Mouse (Mus musculus): ENCODE data around the gene Dpy19l3. TPM values are rescaled to one million over a fixed set of nuclear protein-coding genes. Genes with fewer than 3 reads are reported as not detected.

Dpy19l3 gene
- total RNA-seq, 2 experiments from 2014 or later: 48.2 to 62.0 TPM

- DNase-seq: no peak
Measured at GRCm38 (mm10) chr7:35688276-35688675, 66.0 kb downstream of the Dpy19l3 start.

GRCm38 (mm10) chr7:35687229-35687628, 67.0 kb downstream of the Dpy19l3 start:
- DNase-seq: peak; percentile 58 to 61

GRCm38 (mm10) chr7:35686756-35687155, 67.5 kb downstream of the Dpy19l3 start:
- DNase-seq: peak; percentile 73 to 82

GRCm38 (mm10) chr7:35686216-35686615, 68.0 kb downstream of the Dpy19l3 start:
- peak in 1 of 2 experiments; percentile 30 for DNase-seq

GRCm38 (mm10) chr7:35683409-35684122, 70.7 kb downstream of the Dpy19l3 start:
- DNase-seq: no peak

GRCm38 (mm10) chr7:35681559-35681958, 72.7 kb downstream of the Dpy19l3 start:
- DNase-seq: no peak

GRCm38 (mm10) chr7:35678976-35679375, 75.3 kb downstream of the Dpy19l3 start:
- no peak for DNase-seq

GRCm38 (mm10) chr7:35668066-35669041, 85.9 kb downstream of the Dpy19l3 start:
- no peak for DNase-seq

GRCm38 (mm10) chr7:35663790-35664376, 90.4 kb downstream of the Dpy19l3 start:
- no peak for DNase-seq

- peak; percentile 19 to 39 for DNase-seq
Measured at GRCm38 (mm10) chr7:35659173-35659572, 95.1 kb downstream of the Dpy19l3 start.

- DNase-seq: no peak
Measured at GRCm38 (mm10) chr7:35657829-35658228, 96.4 kb downstream of the Dpy19l3 start.

GRCm38 (mm10) chr7:35651583-35652270, 102.5 kb downstream of the Dpy19l3 start:
- no peak for DNase-seq

- DNase-seq: no peak
Measured at GRCm38 (mm10) chr7:35650716-35651410, 103.4 kb downstream of the Dpy19l3 start.

- DNase-seq: peak; percentile 39 to 57
Measured at GRCm38 (mm10) chr7:35649071-35649470, 105.2 kb downstream of the Dpy19l3 start.

- DNase-seq: no peak
Measured at GRCm38 (mm10) chr7:35648239-35649069, 105.8 kb downstream of the Dpy19l3 start.

- DNase-seq: peak; percentile 98
Measured at GRCm38 (mm10) chr7:35647101-35647698, 107.1 kb downstream of the Dpy19l3 start, which contains the start of gene Pdcd5. Gene Pdcd5, minus strand, starts transcription at chr7:35647521.

- peak; percentile 16 to 52 for DNase-seq
Measured at GRCm38 (mm10) chr7:35646317-35647081, 107.8 kb downstream of the Dpy19l3 start.

GRCm38 (mm10) chr7:35640072-35640471, 114.2 kb downstream of the Dpy19l3 start:
- no peak for DNase-seq

- no peak for DNase-seq
Measured at GRCm38 (mm10) chr7:35636874-35637273, 117.4 kb downstream of the Dpy19l3 start.

Data from adrenal gland, postnatal 36 days (tissue).